Mouse (Mus musculus): ENCODE measurements around the gene Khdrbs2.

GRCm38 (mm10) chr1:32339108-32339507, 166.6 kb downstream of the Khdrbs2 start:
- TF ChIP-seq MAFK (IDR thresholded peaks at IDR 0.05; ENCODE audit: insufficient read depth, low read depth, low read length) (no peak), CHD2 (IDR thresholded peaks at IDR 0.05; ENCODE audit: low read depth, low read length) (no peak), HCFC1 (IDR thresholded peaks at IDR 0.05; ENCODE audit: borderline replicate concordance, insufficient read depth, low read length) (no peak), ZC3H11A (IDR thresholded peaks at IDR 0.05; ENCODE audit: borderline replicate concordance, low read depth, low read length) (no peak), ZNF384 (IDR thresholded peaks at IDR 0.05; ENCODE audit: low read depth, low read length) (no peak)
